Mouse (Mus musculus) brown adipose tissue, adult 24 weeks (tissue): ENCODE measurements around the gene Olfr788. TPM values are rescaled to one million over a fixed set of nuclear protein-coding genes. Genes with fewer than 3 reads are reported as not detected.

Experiments used
- H3K27ac ChIP-seq: fragments of 200-500 bp; replicated peaks from 2 replicates; pipeline ENCODE4 v1.5.1; 2012; ENCODE audit warnings: low read depth, mild to moderate bottlenecking, low read length
- H3K4me1 ChIP-seq: fragments of 200-500 bp; 2 replicates; pipeline ENCODE4 v1.6.1; 2012; ENCODE audit warnings: low read length, mixed read lengths; ENCODE audit not compliant: control insufficient read depth, insufficient read depth, insufficient read length
- H3K4me3 ChIP-seq: fragments of 200-500 bp; 2 replicates; pipeline ENCODE4 v1.5.1; 2012; ENCODE audit warnings: low read depth, mild to moderate bottlenecking, low read length, moderate library complexity; ENCODE audit not compliant: insufficient read depth
- polyA plus RNA-seq: library from polyadenylated mRNA; stranded (reverse); fragments of >200 nt; gene quantifications from 2 replicates; pipeline ENCODE4 v1.2.4, GENCODE M21; 2012; ENCODE audit not compliant: missing spikeins, insufficient read depth, insufficient read length

The Olfr788 gene
- polyA plus RNA-seq = not detected in 2 replicates

DNA sequence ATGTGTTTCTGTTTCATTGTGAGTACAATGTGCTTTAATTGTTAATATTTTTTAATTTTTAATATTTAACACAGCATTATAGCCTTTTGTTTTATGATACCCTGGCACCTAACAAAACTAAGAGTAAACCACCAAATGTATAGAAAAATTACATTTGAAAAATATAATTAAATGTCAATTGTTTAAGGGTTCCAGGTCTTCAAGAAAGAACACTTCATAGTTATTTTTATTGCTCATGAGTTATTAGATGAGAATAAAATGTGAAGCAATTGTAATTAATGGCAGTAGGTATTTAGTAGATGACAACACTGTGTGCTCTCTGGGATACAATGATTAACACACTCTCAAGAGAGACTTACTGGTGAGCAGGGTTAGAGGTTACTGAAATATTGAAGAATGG is at the start of gene Olfr788:
Gene Olfr788, plus strand, starts transcription at position 301 of the 400 bp plus-strand sequence.
- Histone ChIP-seq H3K27ac (no peak within 1 kb of the TSS), H3K4me1 (no peaks in the 10 kb centered on the region), H3K4me3 (no peak within 1 kb of the TSS)

DNA sequence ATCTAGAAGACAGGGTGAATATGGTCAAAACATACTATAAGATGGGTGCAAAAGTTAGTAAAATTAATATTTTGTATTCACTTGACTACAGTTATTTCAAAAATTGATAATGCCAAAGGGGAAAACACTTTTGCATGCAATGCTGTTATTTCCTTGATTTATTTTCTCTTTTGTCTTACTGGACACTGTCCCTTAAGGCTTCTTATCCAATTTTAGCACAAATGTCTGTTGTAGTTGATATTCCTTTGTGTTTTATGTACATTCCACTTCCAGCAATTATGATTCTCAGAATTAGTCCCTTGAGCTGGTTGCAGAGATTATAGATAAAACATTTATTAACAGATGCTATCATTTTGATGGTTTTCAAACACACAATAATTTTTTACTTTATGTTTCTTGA is 43.8 kb upstream of the Olfr788 start, which contains the start of gene Olfr786:
Gene Olfr786, plus strand, starts transcription at position 301 of the 400 bp plus-strand sequence.
- Histone ChIP-seq H3K4me3 (no peak within 1 kb of the TSS), H3K4me1 (no peaks in the 10 kb centered on the region), H3K27ac (no peak within 1 kb of the TSS)

DNA sequence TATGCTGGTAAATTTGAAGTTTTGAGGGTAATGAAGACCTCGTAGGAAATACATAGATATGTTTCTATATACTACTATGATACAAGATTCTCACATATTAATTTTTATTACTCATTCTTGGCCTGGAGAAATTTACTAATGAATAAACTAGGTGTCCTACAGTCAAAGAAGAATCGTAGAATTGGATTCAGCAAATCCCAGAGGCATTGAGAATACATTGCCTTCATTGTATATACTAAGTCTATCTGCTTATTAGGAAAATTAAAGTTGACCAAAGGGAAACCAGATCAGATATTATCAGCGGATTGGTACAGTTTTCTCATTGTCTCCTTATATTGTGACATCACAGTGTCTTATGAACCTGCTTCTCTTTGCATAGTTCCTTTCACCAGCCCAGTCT is 9.2 kb upstream of the Olfr788 start, which contains the start of gene Olfr787:
Gene Olfr787, plus strand, starts transcription at position 301 of the 400 bp plus-strand sequence.
- Histone ChIP-seq H3K4me1 (no peaks in the 10 kb centered on the region), H3K27ac (no peak within 1 kb of the TSS), H3K4me3 (no peak within 1 kb of the TSS)

DNA sequence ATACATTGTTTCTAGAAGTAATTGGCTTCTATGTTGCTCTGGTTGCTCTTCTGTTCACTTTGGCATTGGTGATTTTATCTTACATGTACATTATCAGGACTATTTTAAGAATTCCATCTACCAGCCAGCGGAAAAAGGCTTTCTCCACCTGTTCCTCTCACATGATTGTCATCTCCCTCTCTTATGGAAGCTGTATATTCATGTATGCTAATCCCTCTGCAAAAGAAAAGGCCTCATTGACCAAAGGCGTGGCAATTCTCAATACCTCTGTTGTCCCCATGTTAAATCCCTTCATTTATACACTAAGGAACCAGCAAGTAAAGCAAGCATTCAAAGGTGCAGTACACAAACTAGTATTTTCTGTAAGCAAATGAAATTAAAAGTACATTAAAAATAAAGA is 2.5 kb downstream of the Olfr788 start:
- H3K4me3 ChIP-seq = no peak overlapping the region
- H3K27ac ChIP-seq = no peak overlapping the region
- H3K4me1 ChIP-seq = no peaks in the 10 kb centered on the region

DNA sequence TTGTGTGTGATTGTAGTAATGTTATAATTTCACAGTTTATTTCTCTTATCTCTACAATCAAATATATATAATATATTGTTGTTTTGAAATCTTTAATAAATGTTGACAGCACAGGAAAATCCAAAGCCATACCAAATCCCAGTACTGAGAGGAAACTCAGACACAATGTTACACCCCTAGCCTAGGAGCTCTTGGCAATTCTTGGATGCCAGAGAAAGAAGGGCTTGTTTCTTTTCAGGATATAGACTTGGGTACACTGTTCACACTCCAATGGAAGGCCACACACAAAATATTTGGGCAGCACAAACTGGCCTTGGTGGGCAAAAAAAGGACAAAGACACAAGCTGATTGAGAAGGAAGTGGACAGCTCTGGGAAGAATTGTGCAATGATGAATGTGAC is 2.9 kb downstream of the Olfr788 start:
- no peak overlapping the region for H3K4me3 ChIP-seq
- H3K4me1 ChIP-seq = no peaks in the 10 kb centered on the region
- no peak overlapping the region for H3K27ac ChIP-seq

DNA sequence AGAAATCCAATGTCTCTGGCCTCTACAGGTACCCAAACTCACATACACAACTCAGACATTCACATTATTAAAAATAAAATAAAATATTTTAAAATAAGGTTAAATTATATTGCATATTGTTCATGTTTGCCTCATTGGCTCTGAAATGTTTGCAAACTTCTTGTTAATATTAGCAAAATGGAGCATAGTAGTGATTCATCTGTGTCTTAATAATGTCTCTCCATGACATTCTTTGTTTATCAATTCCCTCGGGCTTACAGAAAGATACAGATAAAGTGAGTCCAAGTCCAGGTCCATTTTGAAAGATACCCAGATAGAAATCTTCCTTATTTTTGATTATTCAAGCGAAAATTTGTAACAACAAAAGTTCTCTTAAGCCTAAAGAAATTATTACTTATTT is 13.7 kb downstream of the Olfr788 start, which contains the start of gene Olfr789:
Gene Olfr789, plus strand, starts transcription at position 301 of the 400 bp plus-strand sequence.
- Histone ChIP-seq H3K4me1 (no peaks in the 10 kb centered on the region), H3K4me3 (no peak within 1 kb of the TSS), H3K27ac (no peak within 1 kb of the TSS)

DNA sequence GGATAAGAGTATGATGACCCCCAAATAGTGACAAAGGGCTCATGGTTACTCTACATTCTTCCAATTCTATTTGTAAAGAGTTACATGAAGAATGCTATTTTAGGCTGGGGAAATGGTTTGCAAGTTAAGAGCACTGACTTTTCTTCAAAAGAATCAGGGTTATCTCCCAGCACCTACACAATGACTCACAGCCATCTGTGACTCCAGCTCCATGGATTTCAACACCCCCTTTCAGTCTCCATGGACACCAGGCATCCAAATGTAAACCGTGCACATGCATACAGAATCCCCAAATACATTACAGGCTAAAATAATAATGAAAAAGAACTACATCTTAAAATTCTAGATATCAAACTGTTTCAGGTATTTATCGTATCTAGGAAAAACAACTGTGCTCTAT is 19.3 kb downstream of the Olfr788 start:
- no peaks in the 10 kb centered on the region for H3K4me1 ChIP-seq
- H3K4me3 ChIP-seq = no peak overlapping the region
- H3K27ac ChIP-seq = no peak overlapping the region

DNA sequence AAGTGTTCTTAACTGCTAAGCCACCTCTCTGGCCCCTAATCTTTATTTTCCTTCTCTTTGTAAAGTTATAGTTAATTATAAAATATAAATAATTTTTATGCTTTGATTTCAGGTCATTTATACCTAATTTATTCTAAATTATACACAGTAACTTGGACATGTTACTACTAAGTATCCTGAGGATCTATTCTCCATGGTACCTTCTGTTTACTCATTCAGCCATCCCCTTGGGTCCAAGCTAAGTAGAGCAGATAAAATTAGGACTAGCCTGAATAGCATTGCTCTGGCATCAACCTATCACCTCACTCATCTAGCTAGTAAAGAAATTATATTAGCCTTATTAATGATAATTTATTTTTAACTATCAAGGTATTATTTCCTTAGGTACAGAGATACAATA is 27.4 kb downstream of the Olfr788 start, which contains the start of gene Olfr790:
Gene Olfr790, plus strand, starts transcription at position 301 of the 400 bp plus-strand sequence.
- Histone ChIP-seq H3K27ac (no peak within 1 kb of the TSS), H3K4me3 (no peak within 1 kb of the TSS), H3K4me1 (no peaks in the 10 kb centered on the region)

DNA sequence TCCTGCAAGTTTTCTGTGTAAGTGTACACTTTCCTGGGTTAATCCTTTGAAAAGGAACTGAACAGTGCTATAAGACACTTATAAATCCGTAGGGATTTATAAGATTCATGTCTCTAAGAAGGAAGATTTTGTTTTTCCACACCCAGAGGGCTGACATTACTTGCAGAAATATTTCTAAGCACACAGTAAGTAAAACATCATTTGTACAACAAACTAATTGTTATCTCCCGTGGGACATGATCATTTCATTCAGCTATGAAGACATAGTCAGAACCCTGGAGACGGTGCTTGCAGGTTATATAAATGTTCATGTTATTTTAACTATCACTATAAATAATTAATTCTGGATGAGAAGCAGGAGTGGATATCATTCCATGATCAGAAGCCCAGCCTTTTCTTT is 50.7 kb downstream of the Olfr788 start, which contains the start of gene Olfr791:
Gene Olfr791, plus strand, starts transcription at position 301 of the 400 bp plus-strand sequence.
- Histone ChIP-seq H3K27ac (no peak within 1 kb of the TSS), H3K4me1 (no peaks in the 10 kb centered on the region), H3K4me3 (no peak within 1 kb of the TSS)

Other genes with a start within 250 kb of the Olfr788 start
- not detected in 2 replicates for gene Olfr774, start 234.8 kb upstream of the Olfr788 start, polyA plus RNA-seq
- gene Olfr775, start 222.6 kb upstream of the Olfr788 start, polyA plus RNA-seq = not detected in 2 replicates
- gene Olfr776, start 211.9 kb upstream of the Olfr788 start, polyA plus RNA-seq = not detected in 2 replicates
- not detected in 2 replicates for gene Olfr777, start 199.5 kb upstream of the Olfr788 start, polyA plus RNA-seq
- gene Olfr780, start 152.9 kb upstream of the Olfr788 start, polyA plus RNA-seq = not detected in 2 replicates
- not detected in 2 replicates for gene Olfr781, start 142.1 kb upstream of the Olfr788 start, polyA plus RNA-seq
- not detected in 2 replicates for gene Olfr782, start 122.1 kb upstream of the Olfr788 start, polyA plus RNA-seq
- not detected in 2 replicates for gene Olfr784, start 86.9 kb upstream of the Olfr788 start, polyA plus RNA-seq
- gene Olfr785, start 65.6 kb upstream of the Olfr788 start, polyA plus RNA-seq = not detected in 2 replicates
- gene Olfr786, start 43.7 kb upstream of the Olfr788 start, polyA plus RNA-seq = not detected in 2 replicates
- gene Olfr787, start 9.1 kb upstream of the Olfr788 start, polyA plus RNA-seq = not detected in 2 replicates
- gene Olfr789, start 13.8 kb downstream of the Olfr788 start, polyA plus RNA-seq = not detected in 2 replicates
- not detected in 2 replicates for gene Olfr790, start 27.5 kb downstream of the Olfr788 start, polyA plus RNA-seq
- gene Olfr791, start 50.8 kb downstream of the Olfr788 start, polyA plus RNA-seq = not detected in 2 replicates
- not detected in 2 replicates for gene Olfr792, start 68.2 kb downstream of the Olfr788 start, polyA plus RNA-seq
- gene Olfr794, start 96.7 kb downstream of the Olfr788 start, polyA plus RNA-seq = not detected in 2 replicates
- not detected in 2 replicates for gene Olfr796, start 141.6 kb downstream of the Olfr788 start, polyA plus RNA-seq
- gene Olfr798, start 156.9 kb downstream of the Olfr788 start, polyA plus RNA-seq = not detected in 2 replicates
- gene Olfr799, start 166.5 kb downstream of the Olfr788 start, polyA plus RNA-seq = not detected in 2 replicates
- not detected in 2 replicates for gene Olfr800, start 186.7 kb downstream of the Olfr788 start, polyA plus RNA-seq
- gene Olfr801, start 202.9 kb downstream of the Olfr788 start, polyA plus RNA-seq = not detected in 2 replicates
- not detected in 2 replicates for gene Olfr802, start 217.2 kb downstream of the Olfr788 start, polyA plus RNA-seq
- not detected in 2 replicates for gene Olfr803, start 223.3 kb downstream of the Olfr788 start, polyA plus RNA-seq
- gene Olfr804, start 232.2 kb downstream of the Olfr788 start, polyA plus RNA-seq = not detected in 2 replicates